28 mouse cellular contexts compared by ENCODE assay signal in the genomic region with DNA sequence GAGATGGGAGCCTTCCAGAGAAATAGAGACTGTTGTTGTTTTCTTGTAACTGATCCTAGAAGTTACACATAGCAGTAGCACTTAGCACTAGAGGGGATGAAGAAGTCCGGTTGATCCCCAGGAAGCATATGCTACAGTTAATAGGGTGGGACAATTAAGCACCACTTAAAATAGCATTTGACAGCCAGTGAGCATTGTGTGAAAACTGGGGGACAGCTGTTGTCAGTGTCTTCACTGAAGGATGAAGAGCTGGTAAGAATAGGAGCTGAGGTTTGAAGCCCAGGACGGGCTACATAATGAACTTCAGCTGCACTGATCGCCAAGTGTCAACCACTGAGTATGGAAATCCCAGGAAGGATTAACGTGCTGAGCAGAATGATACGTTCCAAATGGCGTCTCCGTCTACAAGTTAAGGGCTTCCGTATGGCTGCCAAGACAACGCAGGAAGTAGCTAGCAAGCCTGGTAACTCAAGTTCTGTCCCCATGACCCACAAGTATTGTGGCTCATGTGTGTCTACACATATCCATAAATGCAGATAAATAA.
DNase-seq lines count a peak whose midpoint lies in the region; ATAC-seq and TF ChIP-seq lines count a peak whose summit lies in the region.
"Had no signal": no experiment of that assay in that cellular context is flagged by ENCODE, and none has a peak within 500 bp of the region (broad histone marks: within the 10 kb centered on the region; RNA-seq: fewer than 3 reads in every experiment).

No protein-coding gene starts in this region.

- WGBS in kidney, embryonic 15.5 days: 64% methylated on average over 9 of the region's 9 CpGs
- 36% methylated on average over 9 of the region's 9 CpGs for WGBS in limb, embryonic 13.5 days
- WGBS in limb, embryonic 10.5 days: 62% methylated on average over 9 of the region's 9 CpGs
- WGBS in stomach, embryonic 14.5 days: 56% methylated on average over 9 of the region's 9 CpGs
- WGBS in stomach, postnatal 0 days: 62% methylated on average over 9 of the region's 9 CpGs
- WGBS in stomach, embryonic 16.5 days: 50% methylated on average over 9 of the region's 9 CpGs

- H3K27me3 ChIP-seq in kidney, embryonic 15.5 days: no peaks in the 10 kb centered on the region
- no peaks in the 10 kb centered on the region for H3K27me3 ChIP-seq in limb, embryonic 13.5 days
- no peaks in the 10 kb centered on the region for H3K27me3 ChIP-seq in limb, embryonic 10.5 days (ENCODE audit: low read depth, poor library complexity, severe bottlenecking)
- no peaks in the 10 kb centered on the region for H3K27me3 ChIP-seq in stomach, embryonic 14.5 days (ENCODE audit: control insufficient read depth, insufficient read depth, low read length)
- no peaks in the 10 kb centered on the region for H3K27me3 ChIP-seq in stomach, postnatal 0 days (ENCODE audit: control insufficient read depth, insufficient read depth, low read length)
- no peaks in the 10 kb centered on the region for H3K27me3 ChIP-seq in stomach, embryonic 16.5 days (ENCODE audit: control insufficient read depth, insufficient read depth, low read length)
- H3K27me3 ChIP-seq: forebrain, embryonic 13.5 days; hindbrain, embryonic 15.5 days; neural tube, embryonic 12.5 days; Patski had no signal

- intact Hi-C loops in left cerebral cortex, adult 2 months (cut with DNase I): no loop called here

- no peak for TF ChIP-seq EP300 in stomach, postnatal 0 days (optimal IDR thresholded peaks at IDR 0.05)

- H3K4me1 ChIP-seq in kidney, embryonic 15.5 days: peaks cover 32% of the 10 kb centered on the region
- peaks cover 14% of the 10 kb centered on the region; the same call in 1 of the 2 replicates for H3K4me1 ChIP-seq in limb, embryonic 13.5 days
- H3K4me1 ChIP-seq in limb, embryonic 10.5 days: peaks cover 19% of the 10 kb centered on the region
- peaks cover 9% of the 10 kb centered on the region; the same call in 1 of the 2 replicates for H3K4me1 ChIP-seq in stomach, embryonic 14.5 days (ENCODE audit: control insufficient read depth, insufficient read depth, low read length)
- no peaks in the 10 kb centered on the region for H3K4me1 ChIP-seq in stomach, postnatal 0 days (replicated peaks; ENCODE audit: control insufficient read depth, insufficient read depth)
- H3K4me1 ChIP-seq in stomach, embryonic 16.5 days (ENCODE audit: control insufficient read depth, insufficient read depth, low read length): peaks cover 10% of the 10 kb centered on the region
- H3K4me1 ChIP-seq: hindbrain, embryonic 10.5 days; neural tube, embryonic 12.5 days had no signal

- no peak overlapping the region for H3K4me3 ChIP-seq in kidney, embryonic 15.5 days (replicated peaks)
- H3K4me3 ChIP-seq in limb, embryonic 13.5 days: no peak overlapping the region
- no peak overlapping the region for H3K4me3 ChIP-seq in limb, embryonic 10.5 days
- no peak overlapping the region for H3K4me3 ChIP-seq in stomach, embryonic 14.5 days (ENCODE audit: low read depth, low read length)
- H3K4me3 ChIP-seq in stomach, postnatal 0 days (ENCODE audit: low read depth, low read length): no peak overlapping the region
- H3K4me3 ChIP-seq in stomach, embryonic 16.5 days (replicated peaks; ENCODE audit: low read length): no peak overlapping the region
- H3K4me3 ChIP-seq in left cerebral cortex, adult 2 months: no peak overlapping the region
- H3K4me3 ChIP-seq: forebrain, embryonic 13.5 days; hindbrain, embryonic 10.5 days; hindbrain, embryonic 15.5 days; layer of hippocampus, adult 2 months; neural tube, embryonic 12.5 days had no signal

- H3K4me2 ChIP-seq in kidney, embryonic 15.5 days: no peak overlapping the region
- H3K4me2 ChIP-seq in limb, embryonic 13.5 days (replicated peaks): no peak overlapping the region
- H3K4me2 ChIP-seq in stomach, embryonic 14.5 days (replicated peaks; ENCODE audit: low read depth, low read length): no peak overlapping the region
- H3K4me2 ChIP-seq in stomach, postnatal 0 days (replicated peaks; ENCODE audit: low read depth): no peak overlapping the region
- H3K4me2 ChIP-seq in stomach, embryonic 16.5 days (ENCODE audit: low read depth, low read length): no peak overlapping the region
- H3K4me2 ChIP-seq: forebrain, embryonic 13.5 days; hindbrain, embryonic 15.5 days; midbrain, embryonic 11.5 days; neural tube, embryonic 12.5 days had no signal

- ATAC-seq in kidney, embryonic 15.5 days (replicated peaks; ENCODE audit: low FRiP score): no peak
- ATAC-seq in limb, embryonic 13.5 days (ENCODE audit: low FRiP score, low read depth): 0 out of 2 replicates have a peak, but pooled peaks have one; percentile 54
- 0 out of 2 replicates have a peak, but pooled peaks have one; percentile 18 for ATAC-seq in stomach, embryonic 14.5 days (ENCODE audit: insufficient number of reproducible peaks, insufficient read depth, low FRiP score, low read depth)
- ATAC-seq in stomach, postnatal 0 days (ENCODE audit: low FRiP score, low TSS enrichment): no peak
- peak; percentile 29; the same call in 1 of the 2 replicates for ATAC-seq in stomach, embryonic 16.5 days (ENCODE audit: insufficient read depth, low FRiP score)
- ATAC-seq: forebrain, embryonic 13.5 days; inflammation-experienced regulatory T-cells, adult 6 months; midbrain, embryonic 16.5 days; Patski had no signal

- DNase-seq in kidney, postnatal 14 days: no peak
- no peak for DNase-seq in limb, embryonic 10.5 days (ENCODE audit: low spot score)
- no peak for DNase-seq in stomach, postnatal 0 days (ENCODE audit: low spot score)
- DNase-seq in left cerebral cortex, adult 2 months (ENCODE audit: extremely low spot score in 1 of 2, low spot score in 2 of 2): no peak
- DNase-seq: adrenal gland, postnatal 10 days; cerebellum, adult 9-11 months; embryo, embryonic 11 days; gastrocnemius, postnatal 10 days; heart, postnatal 14 days; kidney, adult 11 months; liver; lung, postnatal 10 days; thymus, adult 2 months; thymus, postnatal 36 days had no signal

- 0 out of 2 replicates have a peak overlapping the region, but pooled peaks have one; percentile 32 for H3K27ac ChIP-seq in kidney, embryonic 15.5 days
- H3K27ac ChIP-seq in limb, embryonic 13.5 days: no peak overlapping the region
- H3K27ac ChIP-seq in limb, embryonic 10.5 days: no peak overlapping the region
- H3K27ac ChIP-seq in stomach, embryonic 14.5 days (ENCODE audit: low read length): no peak overlapping the region
- H3K27ac ChIP-seq in stomach, postnatal 0 days (replicated peaks): no peak overlapping the region
- H3K27ac ChIP-seq in stomach, embryonic 16.5 days (ENCODE audit: low read length): peak overlapping the region; percentile 16; the same call in 1 of the 2 replicates
- no peak overlapping the region for H3K27ac ChIP-seq in left cerebral cortex, adult 2 months
- H3K27ac ChIP-seq: forebrain, embryonic 13.5 days; hindbrain, embryonic 10.5 days; hindbrain, embryonic 15.5 days; layer of hippocampus, adult 2 months; liver, embryonic 14.5 days; neural tube, embryonic 12.5 days had no signal

- H3K36me3 ChIP-seq in kidney, embryonic 15.5 days: peaks cover 9% of the 10 kb centered on the region; the same call in 1 of the 2 replicates
- 0 out of 2 replicates have a peak, but pooled peaks cover 2% of the 10 kb centered on the region for H3K36me3 ChIP-seq in limb, embryonic 13.5 days
- H3K36me3 ChIP-seq in limb, embryonic 10.5 days: no peaks in the 10 kb centered on the region
- no peaks in the 10 kb centered on the region for H3K36me3 ChIP-seq in stomach, embryonic 14.5 days (ENCODE audit: control insufficient read depth, insufficient read depth, low read length)
- no peaks in the 10 kb centered on the region for H3K36me3 ChIP-seq in stomach, postnatal 0 days (ENCODE audit: control insufficient read depth, insufficient read depth, low read length)
- H3K36me3 ChIP-seq in stomach, embryonic 16.5 days (ENCODE audit: control insufficient read depth, insufficient read depth, low read length): no peaks in the 10 kb centered on the region
- H3K36me3 ChIP-seq: hindbrain, embryonic 10.5 days; hindbrain, embryonic 15.5 days; neural tube, embryonic 12.5 days had no signal

- TF ChIP-seq CTCF in stomach, postnatal 0 days (IDR thresholded peaks at IDR 0.05; ENCODE audit: low read depth): no peak
- TF ChIP-seq CTCF in left cerebral cortex, adult 2 months (IDR thresholded peaks at IDR 0.05): no peak

- H3K9me3 ChIP-seq in kidney, embryonic 15.5 days (replicated peaks): no peaks in the 10 kb centered on the region
- no peaks in the 10 kb centered on the region for H3K9me3 ChIP-seq in limb, embryonic 13.5 days
- no peaks in the 10 kb centered on the region for H3K9me3 ChIP-seq in limb, embryonic 10.5 days (replicated peaks)
- H3K9me3 ChIP-seq in stomach, embryonic 14.5 days (ENCODE audit: control insufficient read depth, low read depth, low read length): no peaks in the 10 kb centered on the region
- H3K9me3 ChIP-seq in stomach, postnatal 0 days (ENCODE audit: control insufficient read depth, low read length): no peaks in the 10 kb centered on the region
- H3K9me3 ChIP-seq in stomach, embryonic 16.5 days (replicated peaks; ENCODE audit: control insufficient read depth, low read length): no peaks in the 10 kb centered on the region
- H3K9me3 ChIP-seq: forebrain, embryonic 13.5 days; hindbrain, embryonic 10.5 days; hindbrain, embryonic 15.5 days; neural tube, embryonic 12.5 days had no signal

- no peak overlapping the region for H3K9ac ChIP-seq in kidney, embryonic 15.5 days
- no peak overlapping the region for H3K9ac ChIP-seq in limb, embryonic 13.5 days
- no peak overlapping the region for H3K9ac ChIP-seq in stomach, embryonic 14.5 days (replicated peaks; ENCODE audit: low read depth, low read length)
- H3K9ac ChIP-seq in stomach, postnatal 0 days (ENCODE audit: low read length): no peak overlapping the region
- no peak overlapping the region for H3K9ac ChIP-seq in stomach, embryonic 16.5 days (ENCODE audit: low read length)
- H3K9ac ChIP-seq: forebrain, embryonic 13.5 days; hindbrain, embryonic 15.5 days; liver, embryonic 14.5 days; neural tube, embryonic 12.5 days had no signal

Comparison
In these comparisons a context has a peak if more than half of its experiments do, and no peak if none do; other contexts are left out.
1. ATAC-seq: peak in limb, embryonic 13.5 days (single experiment), stomach, embryonic 14.5 days (single experiment) and stomach, embryonic 16.5 days (single experiment); none in kidney, embryonic 15.5 days (single experiment) and stomach, postnatal 0 days (single experiment).
2. H3K27ac ChIP-seq: peak in kidney, embryonic 15.5 days (single experiment) and stomach, embryonic 16.5 days (single experiment); none in limb, embryonic 13.5 days (single experiment), limb, embryonic 10.5 days (single experiment), stomach, embryonic 14.5 days (single experiment), stomach, postnatal 0 days (single experiment) and left cerebral cortex, adult 2 months (single experiment).